Mouse (Mus musculus) lung, postnatal 10 days (tissue): ENCODE measurements around the gene Adgrb2.

ENCODE experiments used
- DNase-seq: peaks from one replicate; pipeline ENCODE4 v3.0.0; 2021

The Adgrb2 gene

GRCm38 (mm10) chr4:129987825-129988504 is 3.3 kb downstream of the Adgrb2 start:
- peak; percentile 58 for DNase-seq

DNA sequence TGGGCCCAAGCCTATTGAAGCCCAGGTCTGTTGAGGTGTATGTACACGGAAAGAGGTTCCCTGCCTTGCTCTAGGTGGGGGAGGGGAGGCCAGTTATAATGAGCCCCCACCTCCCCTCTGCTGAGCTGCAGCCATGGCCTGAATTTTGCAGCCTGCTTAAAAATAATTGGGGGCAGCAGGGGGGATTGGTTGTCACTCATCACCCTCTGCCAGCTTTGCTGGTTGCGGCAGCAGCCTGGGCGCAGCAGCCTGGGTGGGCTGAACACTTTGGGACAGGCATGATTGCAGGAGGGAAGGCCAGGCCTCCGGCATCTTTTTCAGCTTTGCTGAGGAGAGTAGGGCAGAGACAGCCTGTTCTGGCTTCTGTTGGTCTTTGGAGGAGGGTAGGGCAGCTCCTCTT is 5.3 kb downstream of the Adgrb2 start:
- DNase-seq: no peak

DNA sequence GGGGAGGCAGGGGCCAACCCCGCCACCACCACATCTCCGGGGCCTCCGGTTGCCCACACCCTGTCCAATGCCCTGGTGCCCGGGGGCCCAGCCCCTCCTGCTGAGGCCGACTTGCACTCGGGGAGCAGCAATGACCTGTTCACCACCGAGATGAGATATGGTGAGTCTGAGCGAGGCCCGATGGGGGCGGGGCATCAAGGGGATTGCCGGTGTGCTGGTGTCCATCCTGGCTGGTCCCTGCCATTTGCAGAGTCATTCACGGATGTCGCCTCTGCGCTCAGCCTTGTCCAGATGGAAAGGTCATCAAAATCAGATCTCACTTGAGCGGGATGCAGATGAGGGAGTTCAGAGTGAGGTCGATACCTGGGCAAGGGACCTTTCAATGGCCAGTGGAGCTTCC is 8.1 kb downstream of the Adgrb2 start:
- DNase-seq: no peak

GRCm38 (mm10) chr4:129993213-129993612 is 8.5 kb downstream of the Adgrb2 start:
- DNase-seq: no peak

DNA sequence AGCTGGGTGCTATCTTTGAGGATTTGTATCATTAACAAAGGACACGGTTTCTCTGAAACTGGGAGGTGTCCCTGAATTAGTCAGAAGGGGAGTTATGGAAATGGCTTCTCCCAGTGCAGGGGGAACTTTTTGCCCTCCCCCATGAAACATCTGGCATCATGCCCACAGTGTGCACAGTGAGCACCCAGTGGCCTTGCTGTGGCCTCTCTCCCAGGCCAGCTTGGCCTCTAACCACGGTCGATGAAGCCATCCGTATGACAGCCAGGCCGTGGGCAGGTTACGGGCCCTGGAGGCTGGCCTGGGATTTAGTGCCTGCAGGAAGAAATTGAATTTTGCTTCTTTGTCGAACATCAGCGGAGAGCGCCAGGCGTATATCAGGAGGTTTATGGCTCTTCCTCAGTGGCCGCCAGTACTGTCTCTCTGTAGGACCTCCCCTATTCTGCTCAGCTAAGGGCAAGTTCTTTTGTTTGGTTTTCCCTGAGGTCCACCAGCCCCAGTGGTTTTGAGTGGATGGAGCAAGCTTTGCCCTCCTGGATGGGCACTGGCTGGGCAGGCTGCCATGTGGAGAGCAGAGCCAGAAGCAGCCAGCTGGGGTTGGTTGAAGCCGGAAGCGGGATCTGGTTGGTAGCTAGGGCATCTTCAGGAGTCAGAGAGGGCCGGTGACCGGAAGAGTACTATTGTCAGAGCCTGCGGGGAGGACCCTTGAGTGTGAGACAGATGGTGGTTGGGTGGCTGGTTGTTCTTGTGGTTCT is 9.4 kb downstream of the Adgrb2 start:
- DNase-seq: no peak

- no peak for DNase-seq
Observed at GRCm38 (mm10) chr4:129994728-129995127, 10.1 kb downstream of the Adgrb2 start.

DNA sequence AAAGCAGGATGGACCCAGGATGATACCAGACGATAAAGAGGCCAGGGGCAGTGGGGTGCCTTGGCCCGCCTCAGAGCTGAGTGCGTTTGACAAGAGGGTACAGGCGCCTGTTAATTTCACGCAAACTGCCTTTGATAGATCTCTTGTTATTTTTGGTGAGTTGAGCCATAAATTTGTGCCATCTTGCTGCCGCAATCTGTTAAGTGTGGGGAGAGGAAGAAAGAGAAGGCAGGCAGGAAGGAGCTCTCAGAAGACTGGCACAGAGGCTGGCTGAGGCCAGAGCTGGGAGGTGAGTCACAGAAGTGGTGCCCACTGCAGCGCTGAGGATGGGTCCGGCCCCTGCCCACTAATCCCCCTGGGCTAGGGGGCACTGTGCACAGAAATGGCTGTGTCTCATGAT is 10.6 kb downstream of the Adgrb2 start:
- DNase-seq: no peak

GRCm38 (mm10) chr4:129996015-129996414 is 11.3 kb downstream of the Adgrb2 start:
- DNase-seq: no peak

DNA sequence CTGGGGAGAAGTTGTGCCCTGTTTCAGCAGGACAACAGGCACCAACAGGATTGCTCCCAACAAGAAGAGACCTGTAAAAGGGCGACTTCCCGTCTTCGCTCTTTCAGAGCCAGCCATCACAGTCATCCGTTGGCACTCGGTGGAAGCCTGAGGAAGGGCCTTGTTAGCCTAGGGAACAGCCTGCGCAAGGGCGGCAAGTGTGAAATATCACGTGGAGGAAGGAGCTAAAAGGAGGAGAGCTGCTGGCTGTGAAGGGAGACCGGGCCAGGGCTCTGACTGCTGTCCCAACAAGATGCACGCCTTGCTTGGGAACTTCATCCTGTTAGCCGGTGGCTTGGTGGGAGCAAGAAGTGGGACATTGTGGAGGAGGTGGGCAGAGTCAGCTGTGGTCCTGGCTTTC is 13.5 kb downstream of the Adgrb2 start:
- DNase-seq: no peak

- no peak for DNase-seq
Observed at GRCm38 (mm10) chr4:130001710-130002109, 17.0 kb downstream of the Adgrb2 start.

- DNase-seq: peak; percentile 31
Observed at GRCm38 (mm10) chr4:130002157-130002556, 17.5 kb downstream of the Adgrb2 start.

GRCm38 (mm10) chr4:130005593-130005992 is 20.9 kb downstream of the Adgrb2 start:
- DNase-seq: peak; percentile 51

GRCm38 (mm10) chr4:130006533-130006932 is 21.9 kb downstream of the Adgrb2 start:
- DNase-seq: no peak

- DNase-seq: no peak
Observed at GRCm38 (mm10) chr4:130009043-130009442, 24.4 kb downstream of the Adgrb2 start.

DNA sequence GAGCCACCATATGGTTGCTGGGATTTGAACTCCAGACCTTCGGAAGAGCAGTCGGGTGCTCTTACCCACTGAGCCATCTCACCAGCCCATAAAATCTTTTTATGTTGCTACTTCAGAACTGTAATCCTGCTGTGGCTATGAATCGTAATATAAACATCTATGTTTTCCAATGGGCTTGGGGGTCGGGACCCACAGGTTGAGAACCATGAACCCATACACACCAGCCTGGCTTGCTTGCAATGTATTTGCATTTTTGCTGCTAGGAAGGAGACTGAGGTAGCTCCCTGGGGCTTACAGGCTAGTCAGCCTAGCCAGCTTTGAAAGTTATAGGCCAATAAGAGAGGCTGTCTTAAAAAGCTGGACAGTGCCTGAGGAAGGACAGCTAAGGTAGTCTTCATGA is 26.1 kb downstream of the Adgrb2 start:
- DNase-seq: no peak

DNA sequence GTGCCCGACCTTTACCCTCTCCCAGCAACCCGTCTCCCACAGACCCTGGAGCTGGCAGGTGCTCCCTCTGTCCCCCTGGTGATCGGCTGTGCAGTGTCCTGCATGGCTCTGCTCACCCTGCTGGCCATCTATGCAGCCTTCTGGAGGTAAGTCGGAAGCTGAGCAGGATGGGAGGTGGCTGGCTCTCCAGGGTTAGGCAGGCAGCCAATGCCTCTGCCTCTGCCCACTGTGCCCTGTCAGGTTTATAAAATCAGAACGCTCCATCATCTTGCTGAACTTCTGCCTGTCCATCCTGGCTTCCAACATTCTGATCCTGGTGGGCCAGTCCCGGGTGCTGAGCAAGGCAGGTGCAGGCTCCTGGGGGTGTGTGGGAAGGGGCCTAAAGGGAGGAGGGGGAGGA is 27.6 kb downstream of the Adgrb2 start:
- no peak for DNase-seq

DNA sequence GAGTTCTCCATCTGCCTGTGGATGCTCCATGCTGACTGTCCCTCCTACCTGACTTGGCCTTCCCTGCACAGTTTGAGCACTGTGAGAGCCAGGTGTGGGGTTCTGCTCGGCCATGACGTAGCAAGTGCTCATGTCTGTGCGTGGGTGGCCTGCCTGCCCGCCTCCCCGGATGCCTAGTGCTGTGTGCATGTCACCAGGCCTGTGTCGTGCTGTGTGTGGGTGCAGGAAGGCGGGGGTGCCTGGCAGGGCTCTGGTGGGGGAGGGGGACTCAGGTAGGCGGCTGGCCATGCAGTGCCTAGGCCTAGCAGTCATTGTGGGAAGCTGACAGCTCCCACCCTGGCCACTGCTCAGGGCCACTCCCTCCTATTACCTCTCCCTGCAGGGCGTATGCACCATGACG is 28.4 kb downstream of the Adgrb2 start:
- DNase-seq: no peak

DNA sequence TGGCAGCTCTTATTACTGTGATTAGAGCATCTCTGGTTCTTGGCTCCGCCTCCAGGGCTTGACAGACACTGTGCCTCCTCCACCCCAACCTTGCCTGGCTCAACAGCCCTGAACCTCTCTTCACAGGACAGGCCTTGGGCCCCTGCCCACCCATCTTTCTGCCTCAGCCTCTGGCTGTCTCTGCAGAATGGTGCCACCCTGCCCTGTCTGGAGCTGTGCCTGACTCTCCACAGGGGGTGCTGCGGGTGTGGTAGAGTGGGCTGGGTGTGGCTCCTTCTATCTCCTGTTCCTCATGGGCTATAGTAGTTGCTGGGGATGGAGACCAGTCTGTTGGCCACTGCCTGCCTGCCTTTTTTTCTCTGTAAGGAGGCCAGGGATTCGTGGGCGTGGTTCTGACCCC is 31.3 kb downstream of the Adgrb2 start:
- DNase-seq: no peak

DNA sequence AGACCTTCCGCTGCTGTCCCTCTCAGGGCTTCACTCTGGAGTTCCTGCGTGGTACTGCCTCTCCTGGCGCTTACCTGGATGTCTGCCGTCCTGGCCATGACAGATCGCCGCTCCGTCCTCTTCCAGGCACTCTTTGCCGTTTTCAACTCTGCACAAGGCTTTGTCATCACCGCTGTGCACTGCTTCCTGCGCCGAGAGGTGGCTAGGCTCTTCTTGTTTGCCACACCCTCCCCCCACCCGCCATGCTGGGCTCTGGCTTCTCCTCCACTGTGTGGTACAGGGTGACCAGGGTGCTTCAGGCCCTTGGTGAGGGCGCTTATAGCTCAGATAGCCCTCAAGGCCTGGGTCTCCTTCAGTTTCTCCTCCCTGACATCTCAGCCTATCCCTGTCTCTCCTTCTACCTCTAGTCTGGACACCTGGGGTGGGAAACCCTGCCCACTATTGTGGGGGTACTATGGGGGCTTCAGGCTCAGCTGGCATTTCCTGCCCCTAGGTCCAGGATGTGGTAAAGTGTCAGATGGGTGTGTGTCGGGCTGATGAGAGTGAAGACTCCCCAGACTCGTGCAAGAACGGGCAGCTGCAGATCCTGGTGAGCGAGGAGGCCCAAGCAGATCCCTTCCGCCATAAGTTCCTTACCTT is 32.5 kb downstream of the Adgrb2 start:
- no peak for DNase-seq

DNA sequence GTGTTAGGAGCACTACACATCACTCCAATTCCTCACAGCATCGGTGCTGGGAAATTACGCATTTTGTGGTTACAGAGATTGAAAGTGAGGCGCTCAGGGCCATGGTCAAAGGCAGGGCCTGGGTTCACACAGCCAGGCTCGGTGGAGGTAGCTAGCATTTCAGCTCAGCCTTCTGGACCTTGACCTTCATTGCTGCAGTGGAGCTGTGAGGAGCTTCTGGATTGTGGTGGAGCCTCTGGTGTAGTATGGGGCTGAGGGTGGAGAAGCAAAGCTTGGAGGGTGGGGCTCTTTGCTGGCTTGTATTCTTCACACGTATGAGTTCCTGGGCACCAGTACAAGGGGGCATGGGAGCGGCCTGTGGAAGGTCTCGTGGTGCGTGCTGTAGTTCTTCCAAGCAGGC is 38.3 kb downstream of the Adgrb2 start:
- DNase-seq: no peak

GRCm38 (mm10) chr4:130023511-130024231 is 39.0 kb downstream of the Adgrb2 start:
- DNase-seq: no peak

DNA sequence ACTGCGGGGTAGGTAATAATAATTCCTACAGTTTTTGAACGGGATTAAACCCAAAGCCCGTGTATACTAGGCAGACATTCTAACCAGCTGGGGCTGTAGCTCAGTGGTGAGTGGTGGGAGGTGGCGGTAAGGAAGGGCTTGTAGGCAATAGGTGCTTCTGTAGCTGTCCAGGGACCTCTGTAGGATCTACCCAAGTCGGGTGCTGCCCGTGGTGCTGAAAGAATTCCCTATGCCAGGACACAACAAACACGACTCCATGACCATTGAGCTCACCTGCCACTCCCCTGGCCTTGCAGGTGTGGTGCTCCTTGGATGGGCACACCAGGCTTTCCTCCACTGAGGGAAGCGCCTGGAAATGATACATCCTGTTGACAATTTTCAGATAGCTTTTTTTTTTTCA is 40.9 kb downstream of the Adgrb2 start:
- no peak for DNase-seq

GRCm38 (mm10) chr4:130031146-130031545 is 46.5 kb downstream of the Adgrb2 start:
- DNase-seq: no peak

DNA sequence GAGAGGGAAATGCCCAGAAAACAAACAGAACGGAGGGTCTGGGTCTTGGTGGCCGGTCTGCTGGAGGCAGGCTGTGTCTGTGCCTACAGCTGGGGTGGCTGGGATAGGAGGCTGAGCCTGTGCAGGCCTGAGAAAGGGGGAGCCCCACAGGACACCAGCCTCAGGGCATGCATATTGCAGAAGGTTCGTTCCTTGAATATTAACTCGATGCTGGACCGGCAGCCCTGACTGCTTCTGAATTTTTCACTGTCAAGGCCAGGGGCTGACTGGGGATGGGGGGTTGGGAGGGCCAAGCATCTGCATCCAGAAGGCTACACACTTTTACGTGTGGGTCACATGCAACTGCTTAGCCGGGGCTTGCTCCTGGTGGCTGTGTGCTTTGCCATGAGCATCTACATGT is 48.8 kb downstream of the Adgrb2 start:
- DNase-seq: no peak
